Mouse (Mus musculus) limb, embryonic 14.5 days (tissue): ENCODE measurements around the gene Ranbp1. TPM values are rescaled to one million over a fixed set of nuclear protein-coding genes. Genes with fewer than 3 reads are reported as not detected.

Experiments used
- ATAC-seq: fragments of 200-750 bp; cut with Nextera tagmentation; 2 replicates; pipeline ENCODE4 v1.8.0; 2017; ENCODE audit warnings: low read depth, moderate number of reproducible peaks, moderate TSS enrichment; ENCODE audit not compliant: low FRiP score
- DNase-seq: peaks from one replicate; pipeline ENCODE4 v3.0.0-alpha.2; 2015; ENCODE audit warnings: low spot score
- H3K27ac ChIP-seq: fragments of 300-500 bp; sonication (generic); replicated peaks from 2 replicates; pipeline ENCODE4 v1.5.1; 2014; ENCODE audit warnings: low read depth, mild to moderate bottlenecking, low read length, moderate library complexity, mixed read lengths
- H3K27me3 ChIP-seq: fragments of 300-500 bp; sonication (generic); 2 replicates; pipeline ENCODE4 v1.6.1; 2014; ENCODE audit warnings: low read length, mixed read lengths; ENCODE audit not compliant: control insufficient read depth, insufficient read depth
- H3K36me3 ChIP-seq: fragments of 300-500 bp; sonication (generic); 2 replicates; pipeline ENCODE4 v1.6.1; 2014; ENCODE audit warnings: mild to moderate bottlenecking, low read length, moderate library complexity, mixed read lengths; ENCODE audit not compliant: control insufficient read depth, insufficient read depth
- H3K4me1 ChIP-seq: fragments of 300-500 bp; sonication (generic); 2 replicates; pipeline ENCODE4 v1.6.1; 2014; ENCODE audit warnings: antibody characterized with exemption, low read length, mixed read lengths; ENCODE audit not compliant: control insufficient read depth, insufficient read depth
- H3K4me2 ChIP-seq: fragments of 300-500 bp; sonication (generic); replicated peaks from 2 replicates; pipeline ENCODE4 v1.6.1; 2014; ENCODE audit warnings: low read depth, mild to moderate bottlenecking, low read length, moderate library complexity; ENCODE audit not compliant: severe bottlenecking
- H3K4me3 ChIP-seq: fragments of 300-500 bp; sonication (generic); replicated peaks from 2 replicates; pipeline ENCODE4 v1.5.1; 2014; ENCODE audit warnings: low read length
- H3K9ac ChIP-seq: fragments of 300-500 bp; sonication (generic); 2 replicates; pipeline ENCODE4 v1.6.1; 2014; ENCODE audit warnings: mild to moderate bottlenecking, low read depth, low read length, moderate library complexity; ENCODE audit not compliant: severe bottlenecking
- H3K9me3 ChIP-seq: fragments of 300-500 bp; sonication (generic); 2 replicates; pipeline ENCODE4 v1.6.1; 2016; ENCODE audit warnings: low read length; ENCODE audit not compliant: control insufficient read depth
- POLR2A ChIP-seq: fragments of 200-500 bp; IDR thresholded peaks from 2 replicates; pipeline ENCODE4 v1.8.0; 2012; ENCODE audit warnings: inconsistent platforms, mild to moderate bottlenecking, moderate library complexity, borderline replicate concordance; ENCODE audit not compliant: insufficient read depth, insufficient read length; ENCODE audit errors: extremely low read depth
- WGBS: fragments of 180-500 bp; shearing (Covaris S2); extraction: QIAGEN DNeasy Blood & Tissue Kit; methylation state at CpG from one replicate; pipeline ENCODE4 v1.1.7; 2014; 5-methylcytosine and 5-hydroxymethylcytosine counted together
- polyA plus RNA-seq, 2 experiments: library from polyadenylated mRNA; depleted of rRNA in 1 of 2; stranded (reverse) in 1 of 2; unstranded in 1 of 2; fragments of >200 nt; fragmentation: Nextera tagmentation in 1 of 2; extraction: Ambion mirVana in 1 of 2; gene quantifications; 2 replicates each; pipeline versions ENCODE4 v1.2.1 to v1.2.3; 2012 to 2014

The Ranbp1 gene
- polyA plus RNA-seq, 2 experiments: 276 to 542 TPM

DNA sequence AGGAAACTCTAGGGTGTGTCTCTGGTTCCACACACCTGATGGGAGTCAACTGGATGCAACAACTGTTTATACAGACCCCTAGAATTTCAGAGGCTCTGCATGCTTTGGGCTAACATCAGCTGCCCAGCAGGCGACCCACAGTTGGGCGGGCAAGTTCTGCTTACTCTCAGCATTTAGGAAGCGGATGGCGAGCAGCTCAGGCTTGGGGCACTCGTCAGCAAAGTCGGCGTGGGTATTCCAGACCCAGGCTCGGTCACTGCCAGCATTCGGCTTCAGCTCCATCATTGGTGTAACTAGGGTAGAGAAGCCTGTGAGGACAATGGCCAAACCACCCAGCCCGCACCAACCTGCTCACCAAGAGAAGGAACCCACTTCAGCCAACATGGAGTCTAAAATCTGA is 7.0 kb downstream of the Ranbp1 start:
- no peak for TF ChIP-seq POLR2A
- Histone ChIP-seq H3K9me3 (no peaks in the 10 kb centered on the region), H3K4me3 (no peak overlapping the region), H3K9ac (no peak overlapping the region), H3K27me3 (no peaks in the 10 kb centered on the region), H3K4me1 (peaks cover 2% of the 10 kb centered on the region; the same call in 1 of the 2 replicates), H3K36me3 (peaks cover 88% of the 10 kb centered on the region), H3K27ac (no peak overlapping the region), H3K4me2 (no peak overlapping the region)
- DNase-seq: no peak
- no peak for ATAC-seq
- 93% methylated on average over 10 of the region's 10 CpGs for WGBS

DNA sequence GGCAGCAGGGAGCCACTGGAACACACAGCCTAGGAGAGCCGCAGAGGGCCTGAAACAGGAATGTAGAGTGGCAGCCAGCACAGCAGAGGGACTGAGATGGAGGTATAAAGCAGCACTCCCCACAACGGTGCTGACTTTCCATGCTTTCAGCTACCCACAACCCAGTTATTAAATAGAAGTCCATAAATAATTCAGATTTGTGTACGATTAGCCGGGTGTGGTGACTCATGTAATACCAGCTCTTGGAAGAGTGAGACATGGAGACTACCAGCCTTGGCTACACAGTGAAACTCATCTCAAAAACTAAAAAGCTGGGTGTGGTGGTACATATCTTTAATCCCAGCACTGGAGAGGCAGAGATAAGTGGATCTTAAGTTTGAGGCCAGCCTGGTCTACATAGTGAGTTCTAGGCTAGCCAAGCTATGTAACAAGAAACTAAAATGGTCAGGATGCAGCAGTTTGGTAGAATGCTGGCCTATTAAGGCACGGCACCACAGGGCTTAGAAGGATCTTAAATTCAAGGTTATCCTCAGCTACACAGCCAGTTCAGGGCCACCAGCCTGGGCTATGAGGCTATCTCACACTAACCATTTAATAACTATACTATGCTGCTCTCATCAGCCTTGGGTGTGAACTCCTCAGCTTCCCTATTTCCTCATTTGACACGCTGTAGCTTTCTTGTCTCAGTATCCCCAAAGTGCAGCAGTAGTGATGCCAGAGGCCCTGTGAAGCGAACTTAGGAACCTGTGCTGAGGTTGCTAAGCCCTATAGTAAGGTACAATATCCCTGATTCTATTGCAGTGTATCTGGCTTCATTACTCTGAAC is 11.6 kb downstream of the Ranbp1 start:
- peaks cover 41% of the 10 kb centered on the region for H3K36me3 ChIP-seq
- DNase-seq (no peak), ATAC-seq (no peak)
- no peak overlapping the region for H3K9ac ChIP-seq
- 0 out of 2 replicates have a peak overlapping the region, but pooled peaks have one; percentile 71 for H3K27ac ChIP-seq
- H3K4me3 ChIP-seq: no peak overlapping the region
- H3K27me3 ChIP-seq: no peaks in the 10 kb centered on the region
- no peaks in the 10 kb centered on the region for H3K9me3 ChIP-seq
- H3K4me1 ChIP-seq: peaks cover 13% of the 10 kb centered on the region; the same call in 1 of the 2 replicates
- WGBS: 68% methylated on average over 7 of the region's 7 CpGs
- no peak for TF ChIP-seq POLR2A
- H3K4me2 ChIP-seq: no peak overlapping the region

DNA sequence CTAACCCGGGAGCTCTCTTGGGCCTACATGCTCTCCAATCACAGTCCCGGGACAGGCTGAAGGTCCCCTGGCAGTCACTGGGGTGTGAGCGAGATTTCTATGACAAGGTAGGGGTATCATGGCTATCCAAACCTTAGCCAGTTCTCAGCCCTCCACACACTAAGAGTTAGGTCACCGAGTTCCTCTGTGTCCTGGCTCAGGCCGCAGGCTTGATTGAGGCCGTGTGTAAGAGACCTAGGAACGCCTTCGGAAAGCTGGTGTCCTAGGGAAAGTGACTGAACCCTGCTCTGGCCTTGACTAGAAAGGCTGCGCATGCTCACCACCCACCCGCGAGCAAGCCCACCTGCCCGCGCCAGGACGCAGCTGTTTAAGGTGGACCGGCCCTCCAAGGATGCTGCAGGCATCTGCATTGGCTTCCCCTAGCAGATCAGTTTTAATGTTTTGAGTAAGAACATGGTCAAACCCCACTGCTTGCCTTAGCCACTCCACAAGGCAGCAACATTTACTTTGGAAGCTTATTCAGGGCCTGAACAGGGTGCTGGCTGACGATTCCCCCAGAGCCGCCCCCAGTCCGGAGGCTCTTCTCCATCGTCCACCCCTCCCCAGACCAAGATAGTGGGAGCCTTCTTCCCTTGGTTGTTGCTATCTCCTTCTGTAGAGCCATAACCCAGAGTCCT is 13.0 kb downstream of the Ranbp1 start:
- Histone ChIP-seq H3K27me3 (no peaks in the 10 kb centered on the region), H3K4me3 (peak overlapping the region; percentile 83), H3K36me3 (peaks cover 27% of the 10 kb centered on the region), H3K9me3 (no peaks in the 10 kb centered on the region), H3K4me2 (peak overlapping the region; percentile 77), H3K27ac (peak overlapping the region; percentile 71), H3K9ac (peak overlapping the region; percentile 86), H3K4me1 (peaks cover 13% of the 10 kb centered on the region; the same call in 1 of the 2 replicates)
- WGBS: 4% methylated on average over 19 of the region's 19 CpGs
- DNase-seq (peak; percentile 68), ATAC-seq (peak; percentile 76)
- TF ChIP-seq POLR2A: no peak

DNA sequence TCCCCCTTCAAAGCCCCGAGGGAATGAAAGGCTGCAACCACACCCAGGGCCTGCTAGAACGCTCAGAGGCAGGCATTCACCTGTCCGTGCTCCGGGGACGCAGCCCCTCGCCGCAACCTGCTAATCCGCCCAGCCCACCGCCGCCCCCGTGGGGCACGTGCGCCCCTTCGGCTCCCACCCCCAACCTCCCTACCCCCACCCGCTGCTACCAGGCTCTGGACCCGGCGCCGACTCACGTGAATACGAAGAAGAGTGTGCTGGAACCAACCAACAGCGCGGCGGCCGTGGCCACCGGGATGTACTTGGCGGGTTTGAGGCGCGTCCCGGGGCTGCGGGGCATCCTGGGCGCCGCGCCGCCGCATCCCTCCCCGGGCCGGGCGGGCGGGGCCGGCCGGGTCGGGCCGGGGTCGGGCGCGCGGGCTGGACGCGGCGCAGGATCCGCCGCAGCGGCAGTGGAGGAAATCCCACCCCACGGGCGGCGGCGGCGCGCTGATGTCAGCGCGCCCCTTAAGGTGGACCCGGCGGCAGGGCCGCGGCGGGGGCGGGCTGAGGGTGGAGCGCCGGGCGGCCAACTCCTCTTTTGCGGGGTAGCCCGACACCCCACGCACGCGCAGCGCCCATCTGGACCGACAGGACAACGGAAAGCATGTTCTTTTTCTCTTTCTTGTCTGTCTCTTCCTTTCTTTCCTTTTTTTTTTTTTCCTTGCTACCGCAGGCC is 13.7 kb downstream of the Ranbp1 start, which contains the start of gene Zdhhc8:
TSS of gene Zdhhc8 (minus strand) at position 466 of the 718 bp plus-strand sequence.
- Histone ChIP-seq H3K9ac (peak within 1 kb of the TSS; percentile 86), H3K27ac (peak within 1 kb of the TSS; percentile 71), H3K4me1 (peaks cover 19% of the 10 kb centered on the region), H3K27me3 (no peaks in the 10 kb centered on the region), H3K36me3 (peaks cover 20% of the 10 kb centered on the region), H3K9me3 (no peaks in the 10 kb centered on the region), H3K4me2 (peak within 1 kb of the TSS; percentile 77), H3K4me3 (peak within 1 kb of the TSS; percentile 83)
- DNase-seq (peak; percentile 85), ATAC-seq (peak; percentile 88)
- under 1% methylated on average over 46 of the region's 79 CpGs for WGBS
- no peak for TF ChIP-seq POLR2A
